Mouse (Mus musculus): Measurements from ENCODE around the gene Tmem160.

GRCm38 (mm10) chr7:16412220-16412896 is 40.2 kb upstream of the Tmem160 start:
- TF ChIP-seq CTCF (IDR thresholded peaks at IDR 0.05; ENCODE audit: low read depth) (no peak), EP300 (optimal IDR thresholded peaks at IDR 0.05) (no peak)
